Mouse (Mus musculus) hindbrain, embryonic 16.5 days (tissue): ENCODE data around the gene Gm10354. TPM values are rescaled to one million over a fixed set of nuclear protein-coding genes. Genes with fewer than 3 reads are reported as not detected.
"Not testable (repeated sequence)": the region's sequence is repeated elsewhere in the genome, so short reads cannot be mapped to it uniquely, and the experiment has no call there.

Experiments used
- ATAC-seq: fragments of 200-750 bp; cut with Nextera tagmentation; 2 replicates; pipeline ENCODE4 v1.8.0; 2017; ENCODE audit warnings: moderate TSS enrichment, moderate library complexity
- H3K27ac ChIP-seq: fragments of 300-500 bp; sonication (generic); 2 replicates; pipeline ENCODE4 v1.5.1; 2014; ENCODE audit warnings: low read depth, mild to moderate bottlenecking, control low read depth, low read length, moderate library complexity
- H3K27me3 ChIP-seq: fragments of 300-500 bp; sonication (generic); replicated peaks from 2 replicates; pipeline ENCODE4 v1.6.1; 2014; ENCODE audit warnings: low read length; ENCODE audit not compliant: control insufficient read depth, insufficient read depth
- H3K36me3 ChIP-seq: fragments of 300-500 bp; sonication (generic); 2 replicates; pipeline ENCODE4 v1.6.1; 2014; ENCODE audit warnings: mild to moderate bottlenecking, low read length, moderate library complexity, mixed read lengths; ENCODE audit not compliant: control insufficient read depth, insufficient read depth
- H3K4me1 ChIP-seq: fragments of 300-500 bp; sonication (generic); 2 replicates; pipeline ENCODE4 v1.6.1; 2014; ENCODE audit warnings: low read depth, low read length; ENCODE audit not compliant: control insufficient read depth, insufficient read depth
- H3K4me2 ChIP-seq: fragments of 300-500 bp; sonication (generic); 2 replicates; pipeline ENCODE4 v1.6.1; 2014; ENCODE audit warnings: mild to moderate bottlenecking, low read length, control low read depth, moderate library complexity
- H3K4me3 ChIP-seq: fragments of 300-500 bp; sonication (generic); 2 replicates; pipeline ENCODE4 v1.5.1; 2014; ENCODE audit warnings: mild to moderate bottlenecking, low read length, control low read depth, moderate library complexity
- H3K9ac ChIP-seq: fragments of 300-500 bp; sonication (generic); 2 replicates; pipeline ENCODE4 v1.6.1; 2014; ENCODE audit warnings: low read depth, mild to moderate bottlenecking, control low read depth, low read length, moderate library complexity
- H3K9me3 ChIP-seq: fragments of 300-500 bp; sonication (generic); 2 replicates; pipeline ENCODE4 v1.6.1; 2014; ENCODE audit warnings: mild to moderate bottlenecking, low read length, moderate library complexity; ENCODE audit not compliant: control insufficient read depth
- WGBS: fragments of 180-500 bp; shearing (Covaris S2); extraction: QIAGEN DNeasy Blood & Tissue Kit; methylation state at CpG from one replicate; pipeline ENCODE4 v1.1.7; 2014; 5-methylcytosine and 5-hydroxymethylcytosine counted together
- polyA plus RNA-seq: library from polyadenylated mRNA; unstranded; fragments of >200 nt; fragmentation: Nextera tagmentation; extraction: Ambion mirVana; gene quantifications from 2 replicates; pipeline ENCODE4 v1.2.1, GENCODE M21; 2015

Gene Gm10354
- polyA plus RNA-seq, 1 experiment from 2014 or later: not detected

DNA sequence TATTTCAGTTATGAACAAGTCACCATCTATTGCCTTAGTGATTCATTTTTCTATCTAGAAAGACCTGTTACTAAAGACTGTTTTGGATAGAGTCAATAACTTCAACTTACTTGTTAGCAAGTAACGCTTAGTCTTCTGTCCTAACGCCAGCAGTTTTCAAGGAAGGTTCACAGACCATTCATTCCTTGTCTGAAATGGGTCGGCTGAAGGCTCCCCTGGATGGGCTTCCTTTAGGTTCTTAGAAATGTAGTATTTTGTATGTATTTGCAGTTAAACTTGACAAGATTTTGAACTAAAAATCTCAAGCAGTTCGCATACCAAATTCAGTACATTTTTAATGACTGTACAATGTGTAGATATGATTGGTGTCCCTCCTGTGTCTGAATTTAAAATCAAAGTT lies 18.8 kb upstream of the Gm10354 start:
- not testable (repeated sequence) for H3K9me3 ChIP-seq, H3K4me3 ChIP-seq, ATAC-seq, H3K4me2 ChIP-seq, H3K27me3 ChIP-seq, H3K4me1 ChIP-seq, H3K9ac ChIP-seq, H3K36me3 ChIP-seq, H3K27ac ChIP-seq
- 84% methylated on average over 4 of the region's 4 CpGs for WGBS

GRCm38 (mm10) chr5:14996670-14997249 lies 18.0 kb upstream of the Gm10354 start:
- WGBS: 76% methylated on average over 6 of the region's 7 CpGs
- H3K4me2 ChIP-seq, H3K9me3 ChIP-seq, H3K9ac ChIP-seq, H3K4me3 ChIP-seq, H3K36me3 ChIP-seq, H3K27ac ChIP-seq, H3K27me3 ChIP-seq, H3K4me1 ChIP-seq, ATAC-seq: not testable (repeated sequence)

DNA sequence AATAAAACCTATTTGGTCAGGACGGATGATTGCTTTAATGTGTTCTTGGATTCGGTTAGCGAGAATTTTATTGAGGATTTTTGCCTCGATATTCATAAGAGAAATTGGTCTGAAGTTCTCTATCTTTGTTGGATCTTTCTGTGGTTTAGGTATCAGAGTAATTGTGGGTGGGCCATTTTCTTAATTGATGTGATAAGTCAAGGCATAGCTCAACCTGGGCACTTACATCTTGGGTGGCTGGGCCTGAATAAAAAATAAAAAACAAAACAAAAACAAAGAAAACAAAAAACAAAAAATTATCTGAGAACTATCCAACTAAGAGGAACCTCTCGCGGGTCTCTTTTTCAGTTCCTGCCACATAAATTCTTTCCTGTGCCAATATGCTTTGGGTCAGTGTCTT lies 15.4 kb upstream of the Gm10354 start:
- H3K27ac ChIP-seq, ATAC-seq, H3K9ac ChIP-seq, H3K9me3 ChIP-seq, H3K4me1 ChIP-seq, H3K4me2 ChIP-seq, H3K4me3 ChIP-seq, H3K36me3 ChIP-seq, H3K27me3 ChIP-seq: not testable (repeated sequence)
- WGBS: 85% methylated on average over 6 of the region's 6 CpGs

GRCm38 (mm10) chr5:14990375-14991158 lies 11.8 kb upstream of the Gm10354 start:
- H3K4me3 ChIP-seq, ATAC-seq, H3K27me3 ChIP-seq, H3K27ac ChIP-seq, H3K36me3 ChIP-seq, H3K9ac ChIP-seq, H3K4me2 ChIP-seq, H3K4me1 ChIP-seq, H3K9me3 ChIP-seq: not testable (repeated sequence)
- WGBS: 80% methylated on average over 7 of the region's 8 CpGs

- not testable (repeated sequence) for H3K9ac ChIP-seq, H3K9me3 ChIP-seq, H3K4me2 ChIP-seq, ATAC-seq, H3K36me3 ChIP-seq, H3K27ac ChIP-seq, H3K27me3 ChIP-seq, H3K4me1 ChIP-seq, H3K4me3 ChIP-seq
- 43% methylated on average over 5 of the region's 6 CpGs for WGBS
These were observed 8.1 kb upstream of the Gm10354 start for GRCm38 (mm10) chr5:14986649-14987387.

- not testable (repeated sequence) for H3K4me1 ChIP-seq, H3K27me3 ChIP-seq, H3K4me2 ChIP-seq, H3K4me3 ChIP-seq, ATAC-seq, H3K9ac ChIP-seq, H3K27ac ChIP-seq, H3K36me3 ChIP-seq
- H3K9me3 ChIP-seq: peaks cover 16% of the 10 kb centered on the region
- 77% methylated on average over 4 of the region's 4 CpGs for WGBS
These were observed 1.4 kb downstream of the Gm10354 start for GRCm38 (mm10) chr5:14977368-14977767.

- not testable (repeated sequence) for H3K4me3 ChIP-seq, H3K27me3 ChIP-seq, ATAC-seq, H3K9ac ChIP-seq, H3K36me3 ChIP-seq, H3K4me1 ChIP-seq, H3K4me2 ChIP-seq, H3K27ac ChIP-seq
- WGBS: 58% methylated on average over 3 of the region's 4 CpGs
- H3K9me3 ChIP-seq: peaks cover 13% of the 10 kb centered on the region
These were observed 3.4 kb downstream of the Gm10354 start for GRCm38 (mm10) chr5:14975294-14975693.

- not testable (repeated sequence) for H3K9me3 ChIP-seq, ATAC-seq, H3K4me2 ChIP-seq, H3K27me3 ChIP-seq, H3K9ac ChIP-seq, H3K4me3 ChIP-seq, H3K36me3 ChIP-seq, H3K4me1 ChIP-seq, H3K27ac ChIP-seq
- WGBS: 75% methylated on average over 3 of the region's 3 CpGs
These were observed 5.9 kb downstream of the Gm10354 start for GRCm38 (mm10) chr5:14972841-14973240.

DNA sequence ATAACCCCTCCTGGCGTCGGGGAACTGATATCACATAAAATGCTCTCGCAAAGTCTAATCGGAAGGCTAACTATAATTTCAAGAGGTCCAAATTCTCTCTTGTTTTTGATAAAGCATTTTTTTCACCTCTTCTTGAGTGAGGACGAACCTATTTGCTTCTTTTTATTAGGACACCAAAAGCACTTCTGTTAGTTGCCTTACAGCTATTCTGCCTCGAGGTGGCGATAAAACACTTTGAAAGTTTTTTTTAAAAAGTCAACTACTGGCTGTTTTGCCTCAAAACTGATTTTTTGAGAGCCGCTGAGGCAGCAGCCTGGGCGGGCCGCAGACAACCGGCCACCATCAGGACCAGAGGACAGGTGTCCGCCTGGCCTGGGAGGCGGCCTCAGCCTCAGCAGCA lies 14.9 kb downstream of the Gm10354 start:
- not testable (repeated sequence) for H3K4me2 ChIP-seq, ATAC-seq, H3K27me3 ChIP-seq, H3K27ac ChIP-seq, H3K4me1 ChIP-seq, H3K4me3 ChIP-seq, H3K36me3 ChIP-seq, H3K9ac ChIP-seq
- peaks cover 16% of the 10 kb centered on the region for H3K9me3 ChIP-seq
- WGBS: 79% methylated on average over 13 of the region's 13 CpGs
